Mouse (Mus musculus) kidney, adult 2 months (tissue): ENCODE results near the gene Fbxo39. TPM values are rescaled to one million over a fixed set of nuclear protein-coding genes. Genes with fewer than 3 reads are reported as not detected.
A peak's percentile ranks its signal among the peaks of the same experiment; 100 is the strongest.

ENCODE experiments used
- DNase-seq: peaks from one replicate; pipeline ENCODE4 v3.0.0; 2021
- H3K27ac ChIP-seq: fragments of 200-500 bp; 2 replicates; pipeline ENCODE4 v1.5.1; 2012; ENCODE audit warnings: low read depth, low read length, control low read depth, inconsistent platforms; ENCODE audit not compliant: insufficient read depth
- H3K27me3 ChIP-seq: fragments of 200-500 bp; replicated peaks from 2 replicates; pipeline ENCODE4 v1.6.1; 2012; ENCODE audit warnings: mild to moderate bottlenecking, moderate library complexity, low read length, inconsistent platforms; ENCODE audit not compliant: control insufficient read depth, insufficient read depth
- H3K36me3 ChIP-seq: fragments of 200-500 bp; 2 replicates; pipeline ENCODE4 v1.6.1; 2012; ENCODE audit warnings: mild to moderate bottlenecking, moderate library complexity, low read length, inconsistent platforms; ENCODE audit not compliant: control insufficient read depth, insufficient read depth
- H3K4me1 ChIP-seq: fragments of 200-500 bp; 2 replicates; pipeline ENCODE4 v1.6.1; 2011; ENCODE audit warnings: low read length; ENCODE audit not compliant: control insufficient read depth, insufficient read depth
- H3K4me3 ChIP-seq: fragments of 200-500 bp; 2 replicates; pipeline ENCODE4 v1.5.1; 2011; ENCODE audit warnings: mild to moderate bottlenecking, low read depth, low read length, control low read depth; ENCODE audit not compliant: insufficient read depth
- CTCF ChIP-seq: fragments of 200-500 bp; conservative IDR thresholded peaks from 2 replicates; pipeline ENCODE4 v1.5.1; 2011; ENCODE audit warnings: low read depth, mild to moderate bottlenecking, control low read depth, low read length, moderate library complexity, mixed read lengths; ENCODE audit not compliant: insufficient read depth, insufficient read length
- POLR2A ChIP-seq: fragments of 200-500 bp; IDR thresholded peaks from one replicate; pipeline ENCODE4 v1.6.1; 2011; ENCODE audit warnings: low read depth, low read length, control low read depth
- WGBS: fragments of 180-500 bp; shearing (Covaris S2); methylation state at CpG from one replicate; pipeline ENCODE4 v1.1.7; 2018; 5-methylcytosine and 5-hydroxymethylcytosine counted together
- polyA plus RNA-seq: library from polyadenylated mRNA; depleted of rRNA; stranded (reverse); fragments of >200 nt; gene quantifications from 2 replicates; pipeline ENCODE4 v1.2.3, GENCODE M21; 2012

Gene Fbxo39
- polyA plus RNA-seq, 1 experiment: 0.11 TPM

- peaks cover 7% of the 10 kb centered on the region for H3K4me1 ChIP-seq
- WGBS: 84% methylated on average over 3 of the region's 3 CpGs
- no peaks in the 10 kb centered on the region for H3K36me3 ChIP-seq
- no peak overlapping the region for H3K4me3 ChIP-seq
- no peak for DNase-seq
- TF ChIP-seq CTCF: no peak
- no peak for TF ChIP-seq POLR2A
- no peaks in the 10 kb centered on the region for H3K27me3 ChIP-seq
- no peak overlapping the region for H3K27ac ChIP-seq
These were observed 38.9 kb downstream of the Fbxo39 start for GRCm38 (mm10) chr11:72353186-72353585.

- H3K4me1 ChIP-seq: no peaks in the 10 kb centered on the region
- H3K27me3 ChIP-seq: no peaks in the 10 kb centered on the region
- no peaks in the 10 kb centered on the region for H3K36me3 ChIP-seq
- WGBS: 28% methylated on average over 20 of the region's 20 CpGs
- H3K4me3 ChIP-seq: no peak overlapping the region
- TF ChIP-seq POLR2A (no peak), CTCF (peak; percentile 86)
- peak; percentile 65 for DNase-seq
- no peak overlapping the region for H3K27ac ChIP-seq
These were observed 40.9 kb downstream of the Fbxo39 start for GRCm38 (mm10) chr11:72354971-72355728.

GRCm38 (mm10) chr11:72361385-72362346 lies 47.4 kb downstream of the Fbxo39 start:
- DNase-seq: peak; percentile 74
- 11% methylated on average over 42 of the region's 42 CpGs for whole genome bisulfite sequencing
- TF ChIP-seq POLR2A: no peak
- no peak for TF ChIP-seq CTCF

GRCm38 (mm10) chr11:72362347-72362741 lies 48.1 kb downstream of the Fbxo39 start, which contains the start of gene Tekt1:
TSS of gene Tekt1 (minus strand) at chr11:72362442.
- DNase-seq: no peak
- WGBS: 32% methylated on average over 10 of the region's 10 CpGs
- TF ChIP-seq CTCF: no peak
- TF ChIP-seq POLR2A: no peak

More at GRCm38 (mm10) chr11:72361385-72362346, 47.4 kb downstream of the Fbxo39 start:
- Histone ChIP-seq H3K4me1 (no peaks in the 10 kb centered on the region; the same call in 1 of the 2 replicates), H3K36me3 (no peaks in the 10 kb centered on the region), H3K27me3 (no peaks in the 10 kb centered on the region), H3K27ac (no peak overlapping the region), H3K4me3 (peak overlapping the region; percentile 47)

GRCm38 (mm10) chr11:72363523-72364240 lies 49.4 kb downstream of the Fbxo39 start:
- Histone ChIP-seq H3K27me3 (no peaks in the 10 kb centered on the region), H3K4me3 (no peak overlapping the region), H3K36me3 (no peaks in the 10 kb centered on the region), H3K4me1 (no peaks in the 10 kb centered on the region; the same call in 1 of the 2 replicates), H3K27ac (no peak overlapping the region)
- 71% methylated on average over 8 of the region's 8 CpGs for WGBS
- no peak for DNase-seq
- no peak for TF ChIP-seq POLR2A
- TF ChIP-seq CTCF: no peak

More at GRCm38 (mm10) chr11:72362347-72362741, 48.1 kb downstream of the Fbxo39 start, which contains the start of gene Tekt1:
- Histone ChIP-seq H3K4me3 (peak within 1 kb of the TSS; percentile 47), H3K27ac (no peak within 1 kb of the TSS), H3K4me1 (no peaks in the 10 kb centered on the region; the same call in 1 of the 2 replicates), H3K36me3 (no peaks in the 10 kb centered on the region), H3K27me3 (no peaks in the 10 kb centered on the region)

DNA sequence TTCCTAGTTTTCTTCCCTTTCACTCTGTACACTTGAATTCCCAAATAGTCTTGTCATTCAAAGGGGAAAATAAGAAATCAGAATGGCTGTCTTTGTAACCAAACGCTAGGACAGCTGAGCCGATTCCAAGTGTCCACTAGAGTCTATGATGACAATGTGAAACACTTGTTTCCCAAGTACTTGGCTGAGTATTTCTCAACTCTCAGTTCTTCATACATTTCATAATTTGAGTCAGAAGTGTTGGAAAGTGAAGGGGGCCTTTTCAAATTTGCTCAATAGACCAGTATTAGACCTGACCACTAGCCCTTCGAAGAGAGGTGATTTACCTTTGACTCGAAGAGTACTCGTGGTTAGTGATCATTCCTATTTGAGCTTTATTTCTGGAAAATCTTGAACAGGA lies 50.3 kb downstream of the Fbxo39 start:
- no peaks in the 10 kb centered on the region; the same call in 1 of the 2 replicates for H3K4me1 ChIP-seq
- DNase-seq: no peak
- no peak overlapping the region for H3K4me3 ChIP-seq
- no peaks in the 10 kb centered on the region for H3K36me3 ChIP-seq
- no peaks in the 10 kb centered on the region for H3K27me3 ChIP-seq
- WGBS: 98% methylated on average over 5 of the region's 5 CpGs
- TF ChIP-seq CTCF: no peak
- no peak for TF ChIP-seq POLR2A
- no peak overlapping the region for H3K27ac ChIP-seq
